Mouse (Mus musculus): ENCODE results near the gene Gm20773. TPM values are rescaled to one million over a fixed set of nuclear protein-coding genes. Genes with fewer than 3 reads are reported as not detected.
"Not testable (repeated sequence)": the region's sequence is repeated elsewhere in the genome, so short reads cannot be mapped to it uniquely, and the experiment has no call there.

Gm20773 gene
- not detected in 3 replicates for total RNA-seq (2017)

- not testable (repeated sequence) for ATAC-seq (replicated peaks; ENCODE audit: insufficient number of reproducible peaks, low FRiP score, low TSS enrichment, poor library complexity, severe bottlenecking)
Measured at GRCm38 (mm10) chrY:13493726-13494125, at the start of gene Gm20773. TSS of gene Gm20773 (plus strand) at chrY:13494026.

- not testable (repeated sequence) for ATAC-seq (replicated peaks; ENCODE audit: insufficient number of reproducible peaks, low FRiP score, low TSS enrichment, poor library complexity, severe bottlenecking)
Measured at GRCm38 (mm10) chrY:13465479-13465878, 28.3 kb upstream of the Gm20773 start, which contains the start of gene Gm21866. TSS of gene Gm21866 (minus strand) at chrY:13465579.

Other genes with a start within 250 kb of the Gm20773 start
- gene Gm21440, start 241.6 kb upstream of the Gm20773 start, total RNA-seq (2017): not detected in 3 replicates
- not detected in 3 replicates for gene Gm21454, start 241.6 kb upstream of the Gm20773 start, total RNA-seq (2017)
- gene Gm21725, start 145.0 kb upstream of the Gm20773 start, total RNA-seq (2017): not detected in 3 replicates
- not detected in 3 replicates for gene Gm21866, start 28.4 kb upstream of the Gm20773 start, total RNA-seq (2017)

Measured in monocyte, adult 5-6 weeks (primary cell).